Mouse (Mus musculus) intestine, embryonic 15.5 days (tissue): ENCODE data around the gene Cep104. TPM values are rescaled to one million over a fixed set of nuclear protein-coding genes. Genes with fewer than 3 reads are reported as not detected.

Experiments
- ATAC-seq: fragments of 200-750 bp; cut with Nextera tagmentation; 2 replicates; pipeline ENCODE4 v1.8.0; 2017; ENCODE audit warnings: moderate TSS enrichment, moderate library complexity
- H3K27ac ChIP-seq: fragments of 300-500 bp; sonication (generic); 2 replicates; pipeline ENCODE4 v1.5.1; 2015; ENCODE audit warnings: mild to moderate bottlenecking, inconsistent platforms
- H3K27me3 ChIP-seq: fragments of 300-500 bp; sonication (generic); replicated peaks from 2 replicates; pipeline ENCODE4 v1.6.1; 2015; ENCODE audit warnings: inconsistent platforms
- H3K36me3 ChIP-seq: fragments of 300-500 bp; sonication (generic); 2 replicates; pipeline ENCODE4 v1.6.1; 2015; ENCODE audit warnings: inconsistent platforms
- H3K4me1 ChIP-seq: fragments of 300-500 bp; sonication (generic); replicated peaks from 2 replicates; pipeline ENCODE4 v1.6.1; 2015; ENCODE audit warnings: inconsistent platforms
- H3K4me2 ChIP-seq: fragments of 300-500 bp; sonication (generic); replicated peaks from 2 replicates; pipeline ENCODE4 v1.6.1; 2015; ENCODE audit warnings: mild to moderate bottlenecking, inconsistent platforms
- H3K4me3 ChIP-seq: fragments of 300-500 bp; sonication (generic); replicated peaks from 2 replicates; pipeline ENCODE4 v1.5.1; 2015; ENCODE audit warnings: inconsistent platforms
- H3K9ac ChIP-seq: fragments of 300-500 bp; sonication (generic); 2 replicates; pipeline ENCODE4 v1.6.1; 2015; ENCODE audit warnings: inconsistent platforms
- H3K9me3 ChIP-seq: fragments of 300-500 bp; sonication (generic); 2 replicates; pipeline ENCODE4 v1.6.1; 2016; ENCODE audit warnings: inconsistent platforms
- WGBS: fragments of 180-500 bp; shearing (Covaris S2); methylation state at CpG from one replicate; pipeline ENCODE4 v1.1.7; 2015; 5-methylcytosine and 5-hydroxymethylcytosine counted together
- polyA plus RNA-seq: library from polyadenylated mRNA; unstranded; fragments of >200 nt; fragmentation: Nextera tagmentation; extraction: Ambion mirVana; gene quantifications from 2 replicates; pipeline ENCODE4 v1.2.1, GENCODE M21; 2015

The Cep104 gene
- 10.8 and 11.0 TPM in 2 replicates for polyA plus RNA-seq

- H3K27ac ChIP-seq, result peak within 1 kb of the TSS; percentile 60
- WGBS, result under 1% methylated on average over 68 of the region's 68 CpGs
- H3K36me3 ChIP-seq, result no peaks in the 10 kb centered on the region
- peak within 1 kb of the TSS; percentile 92 for H3K9ac ChIP-seq
- peaks cover 15% of the 10 kb centered on the region; the same call in 1 of the 2 replicates for H3K4me1 ChIP-seq
- H3K27me3 ChIP-seq, result no peaks in the 10 kb centered on the region
- H3K9me3 ChIP-seq, result no peaks in the 10 kb centered on the region
- H3K4me2 ChIP-seq, result peak within 1 kb of the TSS; percentile 91
- peak; percentile 98 for ATAC-seq
- H3K4me3 ChIP-seq, result peak within 1 kb of the TSS; percentile 89
Observed at GRCm38 (mm10) chr4:153974431-153975291, at the start of gene Cep104, which contains the start of gene Dffb. Gene Cep104, plus strand, starts transcription at chr4:153975194. Gene Dffb, minus strand, starts transcription at chr4:153975126.

GRCm38 (mm10) chr4:153928772-153929299, 46.2 kb upstream of the Cep104 start:
- no peak overlapping the region for H3K4me2 ChIP-seq
- H3K27me3 ChIP-seq, result no peaks in the 10 kb centered on the region
- no peaks in the 10 kb centered on the region for H3K36me3 ChIP-seq
- no peaks in the 10 kb centered on the region for H3K4me1 ChIP-seq
- H3K9me3 ChIP-seq, result no peaks in the 10 kb centered on the region
- 86% methylated on average over 11 of the region's 11 CpGs for WGBS
- no peak overlapping the region for H3K4me3 ChIP-seq
- ATAC-seq, result no peak
- no peak overlapping the region for H3K27ac ChIP-seq
- no peak overlapping the region for H3K9ac ChIP-seq

GRCm38 (mm10) chr4:153929425-153929824, 45.6 kb upstream of the Cep104 start:
- no peaks in the 10 kb centered on the region for H3K4me1 ChIP-seq
- ATAC-seq, result no peak
- no peak overlapping the region for H3K4me3 ChIP-seq
- H3K36me3 ChIP-seq, result no peaks in the 10 kb centered on the region
- no peaks in the 10 kb centered on the region for H3K27me3 ChIP-seq
- no peaks in the 10 kb centered on the region for H3K9me3 ChIP-seq
- H3K27ac ChIP-seq, result no peak overlapping the region
- no peak overlapping the region for H3K4me2 ChIP-seq
- WGBS, result 64% methylated on average over 10 of the region's 10 CpGs
- H3K9ac ChIP-seq, result no peak overlapping the region

- 77% methylated on average over 4 of the region's 4 CpGs for WGBS
- Histone ChIP-seq H3K4me3 (no peak overlapping the region), H3K4me1 (no peaks in the 10 kb centered on the region), H3K9me3 (no peaks in the 10 kb centered on the region), H3K9ac (no peak overlapping the region), H3K36me3 (no peaks in the 10 kb centered on the region), H3K27me3 (no peaks in the 10 kb centered on the region), H3K27ac (no peak overlapping the region), H3K4me2 (no peak overlapping the region)
- no peak for ATAC-seq
Observed at GRCm38 (mm10) chr4:153929921-153930320, 45.1 kb upstream of the Cep104 start.

GRCm38 (mm10) chr4:153943243-153943642, 31.8 kb upstream of the Cep104 start:
- peaks cover 3% of the 10 kb centered on the region; the same call in 1 of the 2 replicates for H3K27me3 ChIP-seq
- 0 out of 2 replicates have a peak, but pooled peaks have one; percentile 32 for ATAC-seq
- 58% methylated on average over 4 of the region's 4 CpGs for WGBS
- no peak overlapping the region for H3K4me2 ChIP-seq
- H3K4me3 ChIP-seq, result no peak overlapping the region
- H3K9me3 ChIP-seq, result no peaks in the 10 kb centered on the region
- no peak overlapping the region for H3K27ac ChIP-seq
- H3K4me1 ChIP-seq, result 0 out of 2 replicates have a peak, but pooled peaks cover 3% of the 10 kb centered on the region
- H3K9ac ChIP-seq, result no peak overlapping the region
- no peaks in the 10 kb centered on the region for H3K36me3 ChIP-seq

- WGBS, result 55% methylated on average over 6 of the region's 6 CpGs
- ATAC-seq, result peak; percentile 77
- Histone ChIP-seq H3K9me3 (no peaks in the 10 kb centered on the region), H3K27ac (no peak overlapping the region), H3K36me3 (no peaks in the 10 kb centered on the region), H3K9ac (no peak overlapping the region), H3K4me2 (no peak overlapping the region), H3K27me3 (peaks cover 6% of the 10 kb centered on the region; the same call in 1 of the 2 replicates), H3K4me1 (0 out of 2 replicates have a peak, but pooled peaks cover 3% of the 10 kb centered on the region), H3K4me3 (no peak overlapping the region)
Observed at GRCm38 (mm10) chr4:153944261-153944660, 30.7 kb upstream of the Cep104 start.

- Histone ChIP-seq H3K9me3 (no peaks in the 10 kb centered on the region), H3K4me1 (0 out of 2 replicates have a peak, but pooled peaks cover 3% of the 10 kb centered on the region), H3K27ac (no peak overlapping the region), H3K4me2 (no peak overlapping the region), H3K27me3 (peaks cover 6% of the 10 kb centered on the region; the same call in 1 of the 2 replicates), H3K36me3 (no peaks in the 10 kb centered on the region), H3K4me3 (no peak overlapping the region), H3K9ac (no peak overlapping the region)
- no peak for ATAC-seq
- 75% methylated on average over 6 of the region's 6 CpGs for WGBS
Observed at GRCm38 (mm10) chr4:153945741-153946140, 29.3 kb upstream of the Cep104 start.

GRCm38 (mm10) chr4:153950372-153950771, 24.6 kb upstream of the Cep104 start:
- H3K4me1 ChIP-seq, result no peaks in the 10 kb centered on the region
- 85% methylated on average over 2 of the region's 2 CpGs for WGBS

GRCm38 (mm10) chr4:153951150-153951549, 23.8 kb upstream of the Cep104 start:
- H3K9ac ChIP-seq, result no peak overlapping the region
- ATAC-seq, result no peak
- H3K36me3 ChIP-seq, result no peaks in the 10 kb centered on the region
- H3K4me2 ChIP-seq, result no peak overlapping the region
- H3K4me3 ChIP-seq, result no peak overlapping the region
- no peaks in the 10 kb centered on the region for H3K9me3 ChIP-seq
- H3K27ac ChIP-seq, result no peak overlapping the region
- H3K4me1 ChIP-seq, result no peaks in the 10 kb centered on the region
- peaks cover 6% of the 10 kb centered on the region; the same call in 1 of the 2 replicates for H3K27me3 ChIP-seq
- WGBS, result 55% methylated on average over 3 of the region's 3 CpGs

More at GRCm38 (mm10) chr4:153950372-153950771, 24.6 kb upstream of the Cep104 start:
- no peaks in the 10 kb centered on the region for H3K36me3 ChIP-seq
- no peak overlapping the region for H3K4me3 ChIP-seq
- no peaks in the 10 kb centered on the region for H3K9me3 ChIP-seq
- H3K9ac ChIP-seq, result no peak overlapping the region
- ATAC-seq, result no peak
- no peak overlapping the region for H3K4me2 ChIP-seq
- H3K27ac ChIP-seq, result no peak overlapping the region
- peaks cover 6% of the 10 kb centered on the region; the same call in 1 of the 2 replicates for H3K27me3 ChIP-seq

- ATAC-seq, result no peak
- H3K4me2 ChIP-seq, result no peak overlapping the region
- no peak overlapping the region for H3K4me3 ChIP-seq
- H3K27me3 ChIP-seq, result peaks cover 6% of the 10 kb centered on the region; the same call in 1 of the 2 replicates
- H3K4me1 ChIP-seq, result no peaks in the 10 kb centered on the region
- no peak overlapping the region for H3K9ac ChIP-seq
- H3K9me3 ChIP-seq, result no peaks in the 10 kb centered on the region
- H3K27ac ChIP-seq, result no peak overlapping the region
- WGBS, result 55% methylated on average over 5 of the region's 5 CpGs
- no peaks in the 10 kb centered on the region for H3K36me3 ChIP-seq
Observed at GRCm38 (mm10) chr4:153951692-153952091, 23.3 kb upstream of the Cep104 start.

- 80% methylated on average over 8 of the region's 8 CpGs for WGBS
- Histone ChIP-seq H3K36me3 (no peaks in the 10 kb centered on the region; the same call in 1 of the 2 replicates), H3K9me3 (no peaks in the 10 kb centered on the region), H3K27me3 (no peaks in the 10 kb centered on the region; the same call in 1 of the 2 replicates), H3K27ac (no peak overlapping the region), H3K4me3 (no peak overlapping the region), H3K4me2 (no peak overlapping the region), H3K4me1 (peaks cover 3% of the 10 kb centered on the region; the same call in 1 of the 2 replicates), H3K9ac (no peak overlapping the region)
- ATAC-seq, result no peak
Observed at GRCm38 (mm10) chr4:153955651-153956050, 19.3 kb upstream of the Cep104 start.
